Mouse (Mus musculus): Measurements from ENCODE around the gene Tns4.
A peak's percentile ranks its signal among the peaks of the same experiment; 100 is the strongest.

Tns4 gene

DNA sequence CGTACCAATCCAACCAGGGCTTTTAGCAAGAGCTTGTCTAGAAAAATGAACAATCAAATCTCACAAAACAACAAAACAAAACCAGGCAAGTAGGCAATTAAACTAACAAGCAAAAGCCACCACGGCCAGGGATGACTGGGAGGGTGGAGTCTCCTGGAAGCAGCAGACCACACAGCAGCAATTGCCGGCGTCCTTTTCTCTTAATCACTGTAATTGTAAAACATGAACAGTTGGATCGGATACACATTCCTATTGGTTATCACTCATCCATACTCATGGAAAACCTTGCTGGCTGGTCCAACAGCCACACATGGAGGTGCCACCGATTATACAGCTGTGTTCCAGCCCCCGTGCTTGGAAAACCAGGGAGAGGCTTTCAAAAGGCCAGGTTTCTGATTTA is 28.8 kb upstream of the Tns4 start:
- DNase-seq (ENCODE audit: low spot score), result no peak

DNA sequence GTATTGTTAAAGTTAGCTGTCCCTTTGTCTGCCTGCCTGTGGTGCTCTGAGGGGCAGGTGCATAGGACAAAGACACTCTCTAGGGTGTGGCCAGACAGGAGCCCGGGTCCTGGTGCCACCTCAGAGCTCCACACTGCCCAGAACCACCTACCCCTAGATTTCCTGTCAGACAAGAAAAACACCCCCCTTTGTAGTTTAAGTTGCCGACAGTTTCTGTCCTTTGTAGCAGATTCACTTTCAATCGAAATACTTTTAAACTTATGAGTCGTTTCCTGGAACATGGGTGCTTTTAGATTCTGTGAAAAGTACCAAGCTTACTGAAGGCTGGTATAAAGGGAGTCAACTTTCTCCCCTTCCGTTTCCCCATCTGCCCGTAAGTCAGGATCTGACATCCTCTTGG is 26.8 kb upstream of the Tns4 start:
- DNase-seq (ENCODE audit: low spot score), result no peak

DNA sequence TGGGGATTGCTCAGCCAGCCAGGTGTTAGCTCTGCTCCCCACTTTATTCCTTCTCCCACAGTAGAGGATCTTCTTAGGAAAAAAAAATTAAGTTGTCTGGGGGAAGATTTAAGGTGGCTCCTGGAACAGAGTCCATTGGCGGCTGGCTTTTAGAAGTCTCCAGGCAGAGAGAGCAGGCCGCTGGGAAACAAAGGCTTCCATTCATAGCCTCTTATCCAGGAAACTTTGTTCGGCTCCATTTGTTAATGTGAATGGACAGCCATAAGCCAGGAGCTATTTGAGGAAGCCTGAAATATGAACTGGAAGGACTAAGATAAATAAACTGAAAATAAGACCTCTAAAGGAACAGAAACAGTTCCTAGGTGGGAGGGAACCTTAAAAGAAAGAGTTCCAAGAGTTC is 24.0 kb upstream of the Tns4 start:
- peak; percentile 81 for DNase-seq (ENCODE audit: low spot score)

DNA sequence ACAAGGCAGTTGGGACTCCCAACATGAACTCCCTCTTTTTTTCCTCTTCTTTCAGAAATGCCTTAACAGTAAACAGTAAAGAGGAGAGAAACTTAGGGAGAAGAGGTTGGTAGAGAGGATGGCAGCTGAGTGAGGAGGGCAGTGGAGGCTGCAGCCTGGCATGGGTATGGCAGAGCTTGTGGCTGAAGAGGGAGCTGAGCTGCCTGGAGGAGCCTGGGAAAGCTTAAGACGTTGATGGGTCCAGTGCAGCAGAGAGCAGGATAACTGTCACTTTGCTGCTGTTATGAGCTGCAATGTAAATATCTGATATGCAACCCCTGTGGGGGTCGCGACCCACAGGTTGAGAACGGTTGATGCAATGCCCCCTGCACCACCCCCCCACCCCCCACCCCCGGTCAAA is 23.6 kb upstream of the Tns4 start:
- no peak for DNase-seq (ENCODE audit: low spot score)

DNA sequence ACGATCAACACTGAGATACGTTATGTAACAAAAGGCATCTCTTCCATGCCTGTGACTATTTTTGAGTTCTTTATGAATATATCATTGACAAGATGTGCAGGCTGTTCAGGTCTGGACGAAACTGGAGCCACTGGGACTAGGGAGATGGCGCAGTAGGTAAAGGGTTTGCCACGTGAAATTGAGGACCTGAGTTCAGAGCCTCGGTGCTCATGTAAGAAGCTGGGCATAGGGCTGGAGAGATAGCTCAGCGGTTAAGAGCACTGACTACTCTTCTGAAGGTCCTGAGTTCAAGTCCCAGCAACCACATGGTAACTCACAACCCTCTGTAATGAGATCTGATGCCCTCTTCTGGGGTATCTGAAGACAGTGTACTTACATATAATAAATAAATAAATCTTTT is 22.5 kb upstream of the Tns4 start:
- no peak for DNase-seq (ENCODE audit: low spot score)

DNA sequence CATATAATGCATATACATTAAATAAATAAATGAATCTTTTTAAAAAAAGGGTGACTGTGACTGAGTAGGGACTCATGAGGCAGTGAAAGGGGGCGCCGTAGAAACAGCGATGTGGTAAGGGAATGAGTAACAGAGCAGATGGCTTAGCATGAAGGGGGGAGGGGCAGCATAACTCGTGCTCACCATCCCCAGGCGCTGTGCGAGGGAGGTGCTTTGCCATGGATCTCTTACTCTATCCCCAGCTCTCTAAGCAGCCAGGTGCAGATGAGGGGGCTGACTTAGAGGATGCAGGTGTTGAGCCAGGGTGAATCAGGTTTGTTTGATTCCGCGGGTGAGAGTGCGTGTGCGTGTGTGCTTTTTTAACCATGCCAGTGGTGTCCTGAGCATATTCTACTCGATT is 22.0 kb upstream of the Tns4 start:
- no peak for DNase-seq (ENCODE audit: low spot score)

DNA sequence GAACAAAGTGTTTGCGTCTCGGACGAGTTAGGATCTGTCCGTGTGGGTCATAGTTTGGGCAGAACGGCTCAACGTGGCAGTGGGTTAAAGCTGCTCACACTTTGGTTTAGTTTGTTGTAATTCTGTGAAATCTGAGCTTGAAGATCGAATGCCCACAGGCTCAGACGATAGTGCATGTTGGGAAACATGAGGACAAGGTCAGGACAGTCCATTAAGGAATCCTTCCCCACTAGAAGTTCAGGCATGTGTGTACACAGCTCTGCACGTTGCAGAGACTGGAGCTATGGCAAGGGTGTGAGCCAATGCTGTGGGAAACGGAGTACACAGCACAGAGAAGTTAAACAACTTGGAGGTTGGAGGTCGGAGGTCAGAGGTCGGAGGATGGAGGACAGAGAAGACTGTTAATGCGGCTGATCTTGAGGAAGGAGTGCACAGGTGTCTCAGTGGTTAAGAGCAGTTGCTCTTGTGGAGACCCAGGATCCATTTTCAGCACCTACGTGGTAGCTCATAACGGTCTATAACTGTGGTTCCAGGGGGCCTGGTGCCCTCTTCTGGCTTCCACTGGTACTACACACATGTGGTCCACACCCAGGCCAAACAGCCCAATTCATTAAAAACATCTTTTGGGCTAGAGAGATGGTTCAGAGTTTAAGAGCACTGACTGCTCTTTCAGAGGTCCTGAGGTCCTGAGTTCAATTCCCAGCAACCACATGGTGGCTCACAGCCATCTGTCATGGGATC is 21.4 kb upstream of the Tns4 start:
- DNase-seq (ENCODE audit: low spot score), result no peak

DNA sequence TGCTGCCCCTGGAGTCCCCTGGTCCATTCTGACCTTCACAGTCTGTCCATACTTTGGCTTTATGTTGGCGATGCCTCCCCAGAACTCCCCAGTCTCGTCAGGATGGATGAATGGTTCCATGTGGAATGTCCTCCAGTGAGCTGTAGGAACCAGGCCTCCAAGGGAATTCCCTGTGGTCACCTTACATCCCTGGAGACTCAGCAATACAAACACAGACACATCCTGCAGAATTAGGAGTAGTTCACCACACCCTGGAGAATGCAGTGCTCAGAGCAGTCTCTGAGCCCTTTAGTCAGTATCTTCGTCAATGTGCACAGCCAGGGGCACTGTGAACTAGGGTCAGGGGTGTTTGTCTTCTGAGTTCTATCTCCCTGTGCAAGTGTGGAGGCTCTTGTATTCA is 19.2 kb upstream of the Tns4 start:
- DNase-seq (ENCODE audit: low spot score), result no peak

DNA sequence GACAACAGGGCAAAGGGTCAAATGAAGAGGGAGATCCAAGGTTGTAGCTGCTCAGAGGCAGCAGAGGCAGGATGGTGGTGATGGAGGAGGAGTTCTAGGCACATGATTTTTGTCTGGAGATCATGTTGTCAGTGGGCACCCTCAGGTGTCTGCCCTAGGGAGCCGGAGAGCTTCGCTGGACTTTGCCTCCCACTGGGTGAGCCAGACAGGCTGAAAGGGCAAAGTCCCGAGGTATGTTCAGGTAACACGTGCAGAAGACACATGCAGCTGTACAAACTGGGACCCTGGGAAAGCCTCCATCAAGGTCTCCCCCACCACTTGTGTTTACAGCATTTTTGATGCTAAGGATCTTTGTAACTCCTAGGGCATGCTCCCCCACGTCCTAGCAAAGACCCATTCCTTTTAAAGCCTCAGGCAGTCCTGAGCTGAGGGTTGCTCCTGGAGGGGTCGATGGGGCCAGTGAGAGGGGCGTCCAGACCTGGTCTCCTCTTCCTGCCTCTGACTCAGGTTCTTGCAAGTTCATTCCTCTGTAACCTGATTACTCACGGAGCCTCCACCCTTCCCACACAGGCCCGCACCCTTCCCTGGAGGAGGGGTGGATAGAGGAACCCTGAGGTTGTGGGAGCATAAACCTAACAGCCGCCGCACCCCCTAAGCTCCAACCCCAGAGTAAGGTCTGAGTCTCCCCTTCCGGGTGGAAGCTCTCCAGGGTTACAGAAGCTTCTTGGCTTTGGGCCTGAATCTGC is 17.0 kb upstream of the Tns4 start:
- no peak for DNase-seq (ENCODE audit: low spot score)

DNA sequence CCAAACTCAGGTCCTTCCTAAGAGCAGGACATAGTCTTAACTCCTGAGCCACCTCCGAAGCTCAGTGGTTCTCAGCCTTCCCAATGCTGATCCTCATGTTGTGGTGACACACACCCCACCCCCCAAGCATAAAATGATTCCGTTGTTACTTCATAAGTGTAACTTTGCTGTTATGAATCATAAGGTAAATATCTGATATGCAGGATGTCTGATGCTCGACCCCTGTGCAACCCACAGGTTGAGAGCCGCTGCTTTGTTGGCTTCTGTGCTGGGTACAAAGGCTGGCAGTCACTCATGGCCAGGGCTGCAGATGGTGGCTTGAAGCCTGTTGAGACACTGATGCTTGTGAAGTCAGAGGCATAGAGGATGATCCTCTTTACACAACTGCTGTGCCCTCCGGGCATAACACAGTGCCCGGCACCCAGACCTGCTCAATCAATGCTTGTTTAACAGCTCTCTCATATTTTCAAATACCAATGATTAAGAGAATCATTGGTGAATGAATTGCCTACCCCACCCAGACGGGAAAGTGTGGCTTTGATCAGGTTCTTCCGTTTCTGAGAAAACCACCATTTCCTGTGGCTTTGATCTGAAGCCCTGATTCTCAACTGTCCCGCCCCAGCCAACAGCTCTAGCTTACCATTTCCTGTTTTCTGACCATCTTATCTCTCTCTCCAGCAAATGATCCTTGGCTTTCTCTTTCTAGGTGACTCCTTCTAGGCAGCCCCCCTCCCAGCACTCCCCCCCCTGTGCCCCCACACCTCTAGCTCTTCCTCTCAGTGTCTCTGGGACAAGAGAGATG is 15.7 kb upstream of the Tns4 start:
- no peak for DNase-seq (ENCODE audit: low spot score)

DNA sequence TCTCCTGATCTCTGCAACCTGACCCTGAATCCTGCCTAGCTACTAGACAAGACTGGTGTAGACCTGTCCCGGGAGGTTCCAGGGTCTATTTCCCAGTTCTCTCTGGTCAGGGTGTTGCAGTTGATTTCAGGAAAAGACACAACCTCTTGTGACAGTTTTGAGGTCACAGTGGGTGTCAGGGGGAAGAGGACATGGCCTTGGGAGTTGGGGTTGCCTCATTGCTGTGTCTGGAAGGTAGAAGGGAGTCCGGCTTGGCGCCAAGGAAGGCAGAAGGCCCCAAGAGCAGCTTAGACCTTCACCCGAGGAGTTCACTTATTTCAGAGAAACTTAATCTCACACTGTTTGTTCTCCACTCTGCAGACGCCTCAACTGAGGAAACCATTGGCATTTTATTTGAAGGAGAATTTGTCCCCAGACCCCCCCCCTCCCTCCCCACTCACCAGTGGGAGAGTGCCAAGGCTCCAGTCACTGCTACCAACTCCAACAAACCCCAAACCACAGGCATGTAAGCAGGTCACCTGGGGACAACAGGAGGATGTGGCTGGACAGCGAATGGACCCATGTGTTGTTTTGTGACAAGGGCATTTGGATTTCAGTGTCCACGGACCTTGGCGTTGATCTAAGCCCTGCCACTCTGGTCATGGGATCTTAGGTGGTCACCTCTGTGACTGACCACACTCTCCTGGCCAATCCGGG is 13.6 kb upstream of the Tns4 start:
- no peak for DNase-seq (ENCODE audit: low spot score)

DNA sequence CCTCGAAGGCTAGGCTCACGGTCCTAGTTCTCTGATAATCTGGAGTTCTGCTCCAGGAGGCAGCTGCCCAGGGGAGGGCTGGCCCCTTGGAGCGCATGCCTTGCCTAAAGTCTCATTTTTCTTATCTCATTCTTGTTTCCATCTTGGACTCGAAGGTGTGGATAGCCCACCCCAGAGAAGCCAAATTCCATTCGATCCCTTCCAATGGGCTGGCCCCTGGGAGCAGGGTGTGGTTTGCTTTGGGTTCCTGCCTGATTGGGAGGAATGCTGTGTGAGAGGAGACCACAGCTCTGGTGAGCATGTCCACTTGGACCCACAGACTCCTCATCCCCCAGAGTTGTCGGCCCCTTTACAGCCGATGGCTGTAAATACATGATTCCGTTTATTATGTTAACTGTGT is 12.6 kb upstream of the Tns4 start:
- no peak for DNase-seq (ENCODE audit: low spot score)

DNA sequence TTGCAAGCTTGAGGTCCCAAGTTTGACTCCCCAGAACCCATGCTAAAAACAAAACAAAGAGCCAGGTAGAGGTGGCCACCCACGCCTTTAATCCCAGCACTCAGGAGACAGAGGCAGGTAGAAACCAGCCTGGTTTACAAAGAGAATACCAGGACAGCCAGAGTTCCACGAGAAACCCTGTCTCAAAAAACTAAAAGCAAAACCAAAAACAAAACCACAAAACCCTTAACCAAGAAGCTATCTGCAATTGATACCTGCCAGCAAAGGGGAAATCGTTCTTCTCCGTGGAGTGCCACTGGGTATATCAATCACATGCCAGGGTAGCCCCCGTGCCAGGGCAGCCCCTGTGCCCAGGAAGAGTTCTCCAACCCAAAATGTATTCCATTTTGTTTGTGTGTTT is 11.1 kb upstream of the Tns4 start:
- no peak for DNase-seq (ENCODE audit: low spot score)

DNA sequence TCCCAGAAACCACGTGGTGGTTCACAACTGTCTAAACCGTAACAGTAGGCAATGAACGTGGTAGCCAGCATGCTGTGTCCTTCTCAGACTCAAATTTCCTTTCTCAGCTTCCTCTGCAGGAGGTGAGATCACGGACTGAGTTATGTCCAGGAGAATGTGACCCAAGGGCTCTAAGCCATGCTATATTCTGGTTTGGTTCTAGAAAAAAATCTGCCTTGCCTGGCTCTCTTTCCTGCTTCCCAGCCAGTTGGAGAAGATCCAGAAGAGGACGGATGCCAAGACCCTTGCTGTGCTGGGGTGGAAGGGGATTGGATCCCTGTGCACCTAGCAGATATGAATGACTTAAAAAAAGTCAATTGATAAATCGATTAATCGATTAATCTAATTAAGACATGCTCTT is 10.4 kb upstream of the Tns4 start:
- no peak for DNase-seq (ENCODE audit: low spot score)

DNA sequence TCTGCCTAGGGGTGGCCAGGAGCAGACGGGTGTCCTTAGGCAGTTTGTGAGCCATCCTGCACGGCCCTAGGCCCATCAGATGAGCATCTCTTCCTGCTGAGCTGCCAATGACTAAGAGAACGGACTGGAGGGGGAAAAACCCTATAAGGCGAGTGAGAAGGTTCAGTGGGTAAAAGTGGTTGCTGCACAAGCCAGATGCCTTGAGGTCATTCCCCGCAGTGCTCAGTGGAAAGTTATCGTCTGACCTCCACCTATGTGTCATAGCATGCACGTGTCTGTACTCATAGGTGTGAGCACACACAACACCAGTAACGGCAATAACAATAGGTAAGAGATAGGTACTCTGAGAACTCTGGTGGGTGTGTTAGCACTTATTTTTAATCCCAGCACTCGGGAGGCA is 9.8 kb upstream of the Tns4 start:
- no peak for DNase-seq (ENCODE audit: low spot score)

DNA sequence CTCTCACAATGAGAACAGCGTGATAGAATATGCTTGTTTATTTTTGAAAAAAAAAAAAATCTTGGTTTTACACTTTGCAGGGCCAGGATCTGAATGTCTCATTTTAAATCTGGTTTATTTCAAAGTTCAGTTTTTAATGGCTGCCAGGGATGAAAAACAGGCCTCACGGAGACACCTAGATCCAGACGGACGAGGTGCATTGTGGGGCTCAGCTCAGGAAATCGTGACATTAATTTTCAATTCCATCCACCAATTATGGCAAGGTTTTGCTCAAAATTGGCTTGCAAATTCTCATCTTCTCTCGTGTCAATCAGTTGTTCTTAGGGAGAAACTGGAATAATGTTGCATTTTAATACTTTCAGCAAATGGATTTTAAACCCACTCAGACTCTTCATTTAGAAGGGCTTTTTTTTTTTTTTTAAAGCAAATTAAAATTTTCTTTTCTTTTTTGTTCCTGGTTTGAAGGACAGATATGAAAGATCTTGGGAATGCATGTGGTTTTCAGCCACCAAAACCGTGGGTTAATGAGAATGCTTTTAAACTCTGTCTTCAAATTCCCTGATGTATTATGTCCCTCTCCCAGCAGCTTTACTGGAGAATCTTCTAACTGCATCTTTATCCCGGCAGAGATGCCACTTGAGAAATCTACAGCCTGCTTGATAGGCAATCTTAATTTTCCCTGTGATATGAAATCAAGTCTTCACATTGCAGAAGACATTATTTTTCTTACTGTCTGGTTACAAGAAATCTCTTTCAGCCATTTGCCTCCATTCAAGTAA is 8.1 kb upstream of the Tns4 start:
- no peak for DNase-seq (ENCODE audit: low spot score)

DNA sequence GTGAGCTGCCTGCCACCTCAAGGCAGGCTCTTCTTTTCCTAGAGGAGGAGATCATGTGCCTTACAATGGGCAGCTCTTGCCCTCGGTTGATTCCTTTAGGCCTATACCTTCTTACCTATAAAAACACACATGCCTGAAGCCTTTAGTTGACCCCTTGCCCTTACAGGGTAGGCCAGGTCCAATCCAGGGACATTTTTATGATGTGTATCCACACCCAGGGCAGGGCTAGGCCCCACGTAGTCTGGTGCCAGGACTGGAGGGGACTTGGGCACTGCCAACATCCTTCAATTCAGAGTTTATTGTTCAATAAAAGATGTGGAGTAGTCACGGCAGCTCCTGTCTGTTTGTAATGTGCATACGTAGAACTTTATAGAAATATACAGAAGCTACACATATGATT is 7.3 kb upstream of the Tns4 start:
- no peak for DNase-seq (ENCODE audit: low spot score)

DNA sequence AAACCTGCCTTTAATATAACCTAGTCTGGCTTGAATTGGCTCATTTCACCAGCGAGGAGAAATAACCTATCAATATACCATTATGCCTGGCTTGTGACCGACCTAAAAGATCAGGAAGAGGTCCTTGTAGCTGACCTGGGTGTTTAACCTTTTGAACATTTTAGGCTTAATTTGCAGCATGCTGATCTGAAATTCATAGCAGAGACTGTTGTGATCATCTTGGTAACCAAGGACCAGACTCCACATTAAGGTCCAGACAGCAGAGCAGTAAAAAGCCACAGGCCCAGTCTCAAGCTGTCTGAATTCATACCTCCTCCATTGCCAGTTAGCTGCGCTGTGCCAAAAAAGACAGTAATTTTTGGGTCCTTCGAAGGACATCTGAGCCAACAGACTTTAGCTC is 6.7 kb upstream of the Tns4 start:
- DNase-seq (ENCODE audit: low spot score), result no peak

DNA sequence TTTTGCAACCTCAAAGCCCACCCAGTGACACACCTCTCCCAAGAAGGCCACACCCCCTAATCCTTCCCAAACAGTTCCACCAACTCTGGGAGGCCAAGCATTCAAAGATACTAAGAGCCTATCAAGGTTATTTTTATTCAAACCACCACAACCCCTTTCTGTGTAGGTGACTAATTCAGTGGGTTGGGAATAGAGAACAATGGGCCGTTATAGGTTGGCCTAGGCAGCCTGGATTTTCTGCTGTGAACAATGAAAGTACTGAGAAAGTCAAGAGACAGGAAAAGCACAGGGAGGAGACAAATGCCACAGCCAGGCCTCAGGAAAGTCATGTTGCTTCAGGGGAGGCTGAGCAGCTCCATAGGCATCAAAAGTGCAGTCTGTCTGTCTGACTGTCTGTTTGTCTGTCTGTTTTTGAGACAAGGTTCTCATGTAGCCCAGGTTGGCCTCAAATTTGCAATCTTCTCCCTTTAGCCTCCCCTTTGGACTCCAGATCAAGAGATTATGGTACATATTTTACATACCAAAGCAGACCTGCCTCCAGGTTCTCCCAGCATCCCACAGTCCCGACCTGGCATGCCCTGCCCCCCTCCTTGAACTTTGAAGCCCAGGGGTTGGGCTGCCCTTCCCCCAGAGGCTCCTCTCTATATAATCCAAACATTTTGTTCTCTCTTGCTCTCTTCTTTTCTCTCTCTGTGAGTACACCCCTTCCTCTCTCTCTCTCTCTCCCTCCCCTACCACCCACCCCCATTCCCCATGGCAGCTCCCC is 6.0 kb upstream of the Tns4 start:
- no peak for DNase-seq (ENCODE audit: low spot score)

DNA sequence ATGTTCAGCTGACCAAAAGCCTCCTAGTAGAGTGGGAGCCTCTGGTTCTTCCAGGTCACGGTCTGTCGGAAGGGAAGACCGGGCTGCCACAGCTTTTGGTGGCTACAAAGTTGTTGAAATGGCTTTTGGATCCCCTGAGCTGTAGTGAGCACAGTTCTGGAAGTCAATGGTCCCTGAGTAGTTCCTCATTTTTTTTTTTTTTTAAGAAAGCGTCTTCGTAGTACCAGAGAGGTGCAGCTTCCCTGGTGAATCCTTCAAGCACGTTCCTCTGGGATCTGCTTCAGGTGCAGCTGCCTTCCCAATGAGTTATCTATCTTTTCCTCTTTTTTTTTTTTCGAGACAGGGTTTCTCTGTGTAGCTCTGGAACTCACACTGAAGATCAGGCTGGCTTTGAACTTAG is 4.6 kb upstream of the Tns4 start:
- no peak for DNase-seq (ENCODE audit: low spot score)

DNA sequence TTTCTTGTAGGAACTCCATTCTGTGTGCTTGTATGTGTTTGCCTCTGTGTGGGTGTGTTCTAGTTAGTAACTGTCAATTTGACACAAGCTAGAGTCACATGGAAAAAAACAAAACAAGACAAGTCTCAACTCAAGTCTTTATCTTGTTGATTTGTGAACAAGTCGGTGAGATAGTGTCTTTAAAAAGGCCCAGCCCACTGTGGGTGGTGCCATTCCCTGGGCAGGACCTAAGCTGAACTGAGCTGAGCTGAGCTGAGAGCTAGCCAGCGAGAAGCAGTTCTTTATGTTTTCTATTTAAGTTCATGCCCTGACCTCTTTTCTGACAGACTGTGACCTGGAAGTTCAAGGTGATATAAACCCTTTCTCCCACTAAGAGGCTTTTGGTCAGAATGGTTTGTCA is 2.6 kb upstream of the Tns4 start:
- no peak for DNase-seq (ENCODE audit: low spot score)

Measured in embryo, embryonic 10 days (tissue).